Mouse (Mus musculus) CH12.LX (cell line): ENCODE measurements around the gene Sept5. TPM values are rescaled to one million over a fixed set of nuclear protein-coding genes. Genes with fewer than 3 reads are reported as not detected.

Experiments
- DNase-seq: peaks from one replicate; pipeline ENCODE4 v3.0.0-alpha.2; 2013; ENCODE audit errors: extremely low read depth
- H3K27ac ChIP-seq: 2 replicates; pipeline ENCODE4 v1.5.1; 2012; ENCODE audit warnings: low read depth, mild to moderate bottlenecking, control low read depth, moderate library complexity; ENCODE audit not compliant: insufficient read depth
- H3K27me3 ChIP-seq: replicated peaks from 2 replicates; pipeline ENCODE3; 2012; ENCODE audit warnings: inconsistent platforms
- H3K36me3 ChIP-seq, 2 experiments: replicated peaks in 1 of 2; 2 replicates each; pipeline versions ENCODE3 to v1.6.1; 2012; ENCODE audit warnings: inconsistent platforms in 1 of 2, low read length in 1 of 2, mild to moderate bottlenecking in 1 of 2, mixed read lengths in 1 of 2, moderate library complexity in 1 of 2; ENCODE audit not compliant: control insufficient read depth in 1 of 2, insufficient read depth in 1 of 2
- H3K4me1 ChIP-seq, 2 experiments: 2 replicates each; pipeline ENCODE4 v1.6.1; 2012; ENCODE audit warnings: inconsistent platforms in 1 of 2, moderate library complexity in 1 of 2; ENCODE audit not compliant: insufficient read depth in 2 of 2, control insufficient read depth in 1 of 2
- H3K4me2 ChIP-seq: 2 replicates; pipeline ENCODE4 v1.6.1; 2012; ENCODE audit warnings: low read depth, mild to moderate bottlenecking, control low read depth; ENCODE audit not compliant: poor library complexity, insufficient read depth, severe bottlenecking
- H3K4me3 ChIP-seq, 3 experiments: fragments of 150-350 bp in 1 of 3; sonication (generic) in 1 of 3; replicated peaks in 1 of 3; 2 replicates each; pipeline versions ENCODE3 to v1.5.1; 2011 to 2012; ENCODE audit warnings: low read depth in 2 of 3, low read length in 2 of 3, mild to moderate bottlenecking in 2 of 3, moderate library complexity in 2 of 3, control low read depth in 1 of 3, improper control_type of control experiment in 1 of 3, inconsistent platforms in 1 of 3, mixed read lengths in 1 of 3; ENCODE audit not compliant: poor library complexity in 1 of 3
- H3K79me2 ChIP-seq: replicated peaks from 2 replicates; pipeline ENCODE4 v1.6.1; 2012; ENCODE audit warnings: mild to moderate bottlenecking, moderate library complexity; ENCODE audit not compliant: control insufficient read depth, poor library complexity, insufficient read depth, severe bottlenecking; ENCODE audit errors: extremely low read depth
- H3K9ac ChIP-seq: 2 replicates; pipeline ENCODE4 v1.6.1; 2012; ENCODE audit warnings: low read depth, mild to moderate bottlenecking, control low read depth, moderate library complexity; ENCODE audit not compliant: insufficient read depth
- H3K9me3 ChIP-seq: replicated peaks from 2 replicates; pipeline ENCODE3; 2012; ENCODE audit warnings: low read length, inconsistent platforms, mixed read lengths
- BHLHE40 ChIP-seq: IDR thresholded peaks from 2 replicates; pipeline ENCODE4 v1.6.1; 2011; ENCODE audit warnings: mild to moderate bottlenecking, low read depth, low read length, improper control_type of control experiment
- CTCF ChIP-seq, 2 experiments: IDR thresholded peaks in 1 of 2; conservative IDR thresholded peaks in 1 of 2; 2 replicates each; pipeline ENCODE4 v1.5.1; 2011 to 2012; ENCODE audit warnings: low read depth in 2 of 2, low read length in 2 of 2, improper control_type of control experiment in 1 of 2, inconsistent platforms in 1 of 2, mild to moderate bottlenecking in 1 of 2, moderate library complexity in 1 of 2
- ETS1 ChIP-seq: conservative IDR thresholded peaks from 2 replicates; pipeline ENCODE4 v1.6.1; 2012; ENCODE audit warnings: low read depth, mild to moderate bottlenecking, inconsistent platforms, low read length, improper control_type of control experiment, moderate library complexity
- JUND ChIP-seq: conservative IDR thresholded peaks from 2 replicates; pipeline ENCODE4 v1.6.1; 2011; ENCODE audit warnings: low read depth, low read length, improper control_type of control experiment
- MEF2A ChIP-seq: IDR thresholded peaks from 2 replicates; pipeline ENCODE4 v1.6.1; 2014; ENCODE audit warnings: low read depth, mild to moderate bottlenecking, inconsistent platforms, low read length, improper control_type of control experiment, borderline replicate concordance
- RAD21 ChIP-seq: IDR thresholded peaks from 2 replicates; pipeline ENCODE4 v1.6.1; 2011; ENCODE audit warnings: low read depth, mild to moderate bottlenecking, low read length, improper control_type of control experiment, moderate library complexity
- UBTF ChIP-seq: IDR thresholded peaks from 2 replicates; pipeline ENCODE4 v1.6.1; 2012; ENCODE audit warnings: low read depth, mild to moderate bottlenecking, inconsistent platforms, low read length, improper control_type of control experiment, moderate library complexity
- USF2 ChIP-seq: conservative IDR thresholded peaks from 2 replicates; pipeline ENCODE4 v1.6.1; 2011; ENCODE audit warnings: low read depth, low read length, improper control_type of control experiment
- ZKSCAN1 ChIP-seq: IDR thresholded peaks from 2 replicates; pipeline ENCODE4 v1.6.1; 2012; ENCODE audit warnings: low read depth, inconsistent platforms, low read length, improper control_type of control experiment, borderline replicate concordance
- dilution Hi-C: fragments of 300-500 bp; cut with MboI; formaldehyde crosslinking; loops from 2 replicates; pipeline ENCODE4 v1.14.3; 2020; ENCODE audit warnings: low sequenced_read_pairs; ENCODE audit not compliant: extremely low pct_unique_long_range_greater_than_20kb, extremely low pct_ligation_motif_present
- in situ Hi-C: fragments of 300-500 bp; cut with MboI; formaldehyde crosslinking; loops from 3 replicates; pipeline ENCODE4 v1.14.3; 2019; ENCODE audit warnings: low sequenced_read_pairs, low pct_ligation_motif_present, low pct_unique_long_range_greater_than_20kb, mixed read lengths
- polyA plus RNA-seq: library from polyadenylated mRNA; unstranded; fragments of >175 nt; gene quantifications from 2 replicates; pipeline ENCODE4 v1.2.1, GENCODE M21; 2012; ENCODE audit warnings: low read depth; ENCODE audit not compliant: insufficient read length
- total RNA-seq, 2 experiments: library from RNA; depleted of rRNA; stranded (reverse); fragments of 300-350 nt in 1 of 2; fragments of >200 nt in 1 of 2; gene quantifications; 2 replicates each; pipeline ENCODE4 v1.2.3; 2012 to 2014

The Sept5 gene
- total and polyA plus RNA-seq, 3 experiments, result 0.56 to 3.9 (median 0.63) TPM

DNA sequence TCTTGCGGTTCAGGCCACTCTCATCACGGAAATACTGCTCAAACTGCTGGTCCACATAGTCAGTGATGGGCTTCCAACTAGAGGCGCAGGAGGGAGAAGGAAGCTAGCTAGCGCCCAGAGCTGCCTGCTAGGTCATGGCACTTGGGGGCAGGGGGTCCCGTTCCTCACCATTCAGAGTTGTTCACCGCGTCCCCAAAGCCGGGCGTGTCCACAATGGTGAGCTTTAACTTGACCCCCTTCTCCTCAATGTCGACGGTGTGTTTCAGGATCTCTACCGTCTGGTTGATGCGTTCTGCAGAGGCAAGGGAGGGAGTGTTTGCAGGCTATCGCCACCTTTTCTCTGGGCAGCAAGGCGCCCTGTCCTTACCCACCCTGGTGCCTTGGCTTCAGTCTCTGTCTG is 5.1 kb downstream of the Sept5 start:
- dilution Hi-C loops (no loop called here), in situ Hi-C loops (loop anchor here (5.0 kb wide), 1 partner anchor 272 kb away; no protein-coding TSS in a partner anchor)
- H3K4me1 ChIP-seq, result peaks cover 5 to 28% of the 10 kb centered on the region in 2 experiments; a peak in 3 of 4 replicates

DNA sequence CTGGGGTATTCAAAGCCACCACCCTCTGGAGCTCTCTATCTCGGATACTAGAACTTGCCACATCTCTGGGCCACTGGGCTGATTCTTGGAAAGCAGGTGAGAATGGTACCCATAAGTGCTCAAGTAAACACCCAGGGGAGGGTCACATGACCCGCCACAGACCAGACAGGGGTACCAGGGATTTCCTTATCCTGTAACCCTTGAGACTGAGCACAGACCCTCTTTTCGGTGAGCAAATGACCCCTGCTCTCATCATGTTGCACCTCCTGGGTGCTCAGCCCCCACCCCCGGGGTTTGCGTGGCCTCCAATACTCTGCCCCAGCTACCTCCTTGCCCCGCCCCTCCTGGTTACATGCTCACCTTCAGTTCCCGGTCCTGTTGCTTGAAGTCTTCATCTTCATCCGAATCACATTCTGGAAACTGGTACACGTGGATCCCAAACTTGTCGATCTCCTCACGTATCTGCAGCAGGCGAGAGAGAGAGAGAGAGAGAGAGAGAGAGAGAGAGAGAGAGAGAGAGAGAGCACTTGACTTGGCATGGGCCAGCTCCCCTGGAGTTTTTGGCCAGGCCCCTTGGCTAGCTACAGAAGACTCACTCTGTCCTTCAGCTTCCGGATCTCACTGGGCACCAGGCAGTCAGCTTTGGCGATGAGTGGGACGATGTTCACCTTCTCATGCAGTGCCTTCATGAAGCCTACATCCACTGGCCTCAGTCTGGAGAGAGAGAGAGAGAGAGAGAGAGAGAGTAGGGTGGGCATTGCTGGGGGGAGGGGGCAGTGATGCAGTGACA is 5.8 kb downstream of the Sept5 start:
- TF ChIP-seq UBTF (no peak), USF2 (peak; percentile 14; the same call in 1 of the 2 replicates)
- no peak overlapping the region for H3K4me2 ChIP-seq
- in situ Hi-C loops, result loop anchor here (5.0 kb wide), 1 partner anchor 272 kb away; no protein-coding TSS in a partner anchor
- no peak overlapping the region for H3K4me3 ChIP-seq
- dilution Hi-C loops, result no loop called here
- peaks cover 3 to 23% of the 10 kb centered on the region in 2 experiments; a peak in 3 of 4 replicates for H3K4me1 ChIP-seq
- no peak for DNase-seq
- no peak overlapping the region for H3K9ac ChIP-seq
- H3K27me3 ChIP-seq, result peaks cover 87% of the 10 kb centered on the region
- H3K79me2 ChIP-seq, result no peaks in the 10 kb centered on the region
- H3K27ac ChIP-seq, result no peak overlapping the region
- peaks cover 11% of the 10 kb centered on the region for H3K9me3 ChIP-seq
- H3K36me3 ChIP-seq, result no peaks in the 10 kb centered on the region

More for the DNA sequence above, 5.1 kb downstream of the Sept5 start:
- no peak overlapping the region for H3K27ac ChIP-seq
- no peaks in the 10 kb centered on the region for H3K36me3 ChIP-seq
- H3K9ac ChIP-seq, result no peak overlapping the region
- no peaks in the 10 kb centered on the region for H3K79me2 ChIP-seq
- no peak overlapping the region for H3K4me2 ChIP-seq
- H3K9me3 ChIP-seq, result peaks cover 11% of the 10 kb centered on the region
- DNase-seq, result no peak
- no peak overlapping the region for H3K4me3 ChIP-seq
- peaks cover 87% of the 10 kb centered on the region for H3K27me3 ChIP-seq
- TF ChIP-seq UBTF (no peak), MEF2A (no peak), BHLHE40 (no peak), USF2 (no peak), ZKSCAN1 (no peak), JUND (no peak)

DNA sequence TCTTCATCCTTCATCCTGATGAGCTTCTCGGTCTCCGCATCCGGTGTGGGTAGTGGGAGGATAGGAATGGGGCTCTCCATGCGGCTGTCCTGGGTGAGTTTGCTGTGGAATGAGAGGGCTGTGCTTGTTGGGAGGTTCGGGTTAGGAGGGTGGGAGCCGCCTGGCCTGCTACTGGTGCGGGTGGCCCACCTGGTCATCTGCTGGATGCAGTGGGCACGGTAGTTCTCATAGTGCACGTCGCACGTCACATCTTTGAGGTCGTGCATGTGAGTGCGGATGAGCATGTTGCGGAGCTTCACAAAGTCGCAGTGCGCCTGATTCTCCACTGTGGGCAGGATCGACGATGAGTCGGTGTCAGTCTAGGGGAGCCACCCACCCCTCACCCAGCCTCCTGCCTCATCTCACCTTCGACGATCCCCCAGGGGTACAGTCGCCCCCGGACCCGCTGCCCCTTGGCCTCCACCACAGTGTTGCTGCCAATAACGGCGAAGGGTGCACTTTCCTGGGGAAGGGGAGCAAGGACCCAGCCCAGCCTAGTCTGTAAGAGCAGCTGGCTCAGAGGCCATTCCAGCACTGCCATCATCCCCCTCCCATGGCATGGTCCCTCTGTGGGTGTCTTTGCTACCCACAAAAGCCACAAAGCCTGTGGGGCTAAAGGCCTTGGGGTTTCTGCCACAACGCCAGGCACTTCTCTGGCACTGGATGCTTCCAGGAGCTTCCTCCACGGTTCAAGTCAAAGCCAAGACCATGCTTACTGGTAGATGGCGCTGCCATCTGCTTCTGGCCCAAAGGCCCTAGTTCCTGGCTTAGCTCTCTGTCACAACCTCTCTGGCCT is 6.6 kb downstream of the Sept5 start:
- DNase-seq, result no peak
- in situ Hi-C loops (loop anchor here (5.0 kb wide), 1 partner anchor 271 kb away; no protein-coding TSS in a partner anchor), dilution Hi-C loops (no loop called here)
- Histone ChIP-seq H3K79me2 (no peaks in the 10 kb centered on the region), H3K9ac (no peak overlapping the region), H3K4me3 (no peak overlapping the region), H3K4me2 (no peak overlapping the region), H3K9me3 (peaks cover 11% of the 10 kb centered on the region), H3K4me1 (peaks cover 0 to 26% of the 10 kb centered on the region in 2 experiments; a peak in 2 of 4 replicates), H3K36me3 (no peaks in the 10 kb centered on the region)
- peak; percentile 22 for TF ChIP-seq RAD21
- TF ChIP-seq ETS1, result no peak
- peak in 1 of 2 experiments; percentile 43; a peak in 2 of 4 replicates for TF ChIP-seq CTCF (conservative IDR thresholded peaks at IDR 0.05 in 1 of 2, IDR thresholded peaks at IDR 0.05 in 1 of 2; ENCODE audit: low read depth in 2 of 2, low read length in 2 of 2)
- TF ChIP-seq, all 38 proteins: peak for 2
- no peak overlapping the region for H3K27ac ChIP-seq
- peaks cover 86% of the 10 kb centered on the region for H3K27me3 ChIP-seq
